Mouse (Mus musculus) midbrain, postnatal 0 days (tissue): Measurements from ENCODE around the gene Dhrs13. TPM values are rescaled to one million over a fixed set of nuclear protein-coding genes. Genes with fewer than 3 reads are reported as not detected.

Experiments used
- ATAC-seq: fragments of 200-750 bp; cut with Nextera tagmentation; 2 replicates; pipeline ENCODE4 v1.8.0; 2017; ENCODE audit warnings: moderate number of reproducible peaks, mild to moderate bottlenecking, moderate TSS enrichment, moderate library complexity; ENCODE audit not compliant: low FRiP score
- DNase-seq: peaks from one replicate; pipeline ENCODE4 v3.0.0-alpha.2; 2015; ENCODE audit warnings: low spot score
- H3K27ac ChIP-seq: fragments of 300-500 bp; sonication (generic); 2 replicates; pipeline ENCODE4 v1.5.1; 2014; ENCODE audit warnings: low read depth, mild to moderate bottlenecking, low read length, mixed read lengths
- H3K27me3 ChIP-seq: fragments of 300-500 bp; sonication (generic); 2 replicates; pipeline ENCODE4 v1.6.1; 2014; ENCODE audit warnings: low read length, control low read depth, mixed read lengths; ENCODE audit not compliant: insufficient read depth
- H3K36me3 ChIP-seq: fragments of 300-500 bp; sonication (generic); 2 replicates; pipeline ENCODE4 v1.6.1; 2014; ENCODE audit warnings: low read length, control low read depth, mixed read lengths; ENCODE audit not compliant: insufficient read depth
- H3K4me1 ChIP-seq: fragments of 300-500 bp; sonication (generic); 2 replicates; pipeline ENCODE4 v1.6.1; 2014; ENCODE audit warnings: mild to moderate bottlenecking, control low read depth, antibody characterized with exemption, low read length, mixed read lengths; ENCODE audit not compliant: insufficient read depth
- H3K4me2 ChIP-seq: fragments of 300-500 bp; sonication (generic); 2 replicates; pipeline ENCODE4 v1.6.1; 2014; ENCODE audit warnings: low read depth, mild to moderate bottlenecking, low read length, mixed read lengths; ENCODE audit not compliant: poor library complexity, severe bottlenecking
- H3K4me3 ChIP-seq: fragments of 300-500 bp; sonication (generic); 2 replicates; pipeline ENCODE4 v1.5.1; 2014; ENCODE audit warnings: low read depth, mild to moderate bottlenecking, low read length, moderate library complexity
- H3K9ac ChIP-seq: fragments of 300-500 bp; sonication (generic); replicated peaks from 2 replicates; pipeline ENCODE4 v1.6.1; 2014; ENCODE audit warnings: mild to moderate bottlenecking, low read length, moderate library complexity, mixed read lengths; ENCODE audit not compliant: poor library complexity, severe bottlenecking
- H3K9me3 ChIP-seq: fragments of 300-500 bp; sonication (generic); 2 replicates; pipeline ENCODE4 v1.6.1; 2016; ENCODE audit warnings: low read length, control low read depth
- CTCF ChIP-seq: IDR thresholded peaks from 2 replicates; pipeline ENCODE4 v1.5.1; 2016; ENCODE audit warnings: antibody characterized with exemption, mild to moderate bottlenecking
- WGBS: fragments of 180-500 bp; shearing (Covaris S2); extraction: QIAGEN DNeasy Blood & Tissue Kit; methylation state at CpG from one replicate; pipeline ENCODE4 v1.1.7; 2014; 5-methylcytosine and 5-hydroxymethylcytosine counted together
- polyA plus RNA-seq: library from polyadenylated mRNA; unstranded; fragments of >200 nt; fragmentation: Nextera tagmentation; extraction: Ambion mirVana; gene quantifications from 2 replicates; pipeline ENCODE4 v1.2.1, GENCODE M21; 2015
- total RNA-seq: library from RNA; depleted of rRNA; stranded (reverse); fragments of >200 nt; gene quantifications from 2 replicates; pipeline ENCODE4 v1.2.3, GENCODE M21; 2014; rRNA removed

Dhrs13 gene
- 69.3 and 77.7 TPM in 2 replicates for total RNA-seq
- 61.9 and 62.1 TPM in 2 replicates for polyA plus RNA-seq

- H3K9ac ChIP-seq, result peak within 1 kb of the TSS; percentile 90
- WGBS, result under 1% methylated on average over 84 of the region's 96 CpGs
- H3K4me1 ChIP-seq, result peaks cover 9% of the 10 kb centered on the region; the same call in 1 of the 2 replicates
- H3K36me3 ChIP-seq, result peaks cover 25% of the 10 kb centered on the region
- H3K27me3 ChIP-seq, result no peaks in the 10 kb centered on the region
- no peaks in the 10 kb centered on the region for H3K9me3 ChIP-seq
- peak within 1 kb of the TSS; percentile 95 for H3K27ac ChIP-seq
- H3K4me2 ChIP-seq, result peak within 1 kb of the TSS; percentile 67
- ATAC-seq (peak; percentile 91), DNase-seq (peak; percentile 92)
- TF ChIP-seq CTCF, result peak; percentile 87
- H3K4me3 ChIP-seq, result peak within 1 kb of the TSS; percentile 82
Observed at GRCm38 (mm10) chr11:78031947-78032808, at the start of gene Dhrs13. TSS of gene Dhrs13 (plus strand) at chr11:78032280.

- Histone ChIP-seq H3K4me2 (peak within 1 kb of the TSS; percentile 58), H3K36me3 (peaks cover 8% of the 10 kb centered on the region), H3K27ac (peak within 1 kb of the TSS; percentile 98), H3K27me3 (no peaks in the 10 kb centered on the region), H3K9ac (peak within 1 kb of the TSS; percentile 91), H3K9me3 (no peaks in the 10 kb centered on the region), H3K4me1 (no peaks in the 10 kb centered on the region), H3K4me3 (peak within 1 kb of the TSS; percentile 86)
- TF ChIP-seq CTCF, result no peak
- peak; percentile 89 for ATAC-seq
- peak; percentile 100 for DNase-seq
- WGBS, result under 1% methylated on average over 48 of the region's 62 CpGs
Observed at GRCm38 (mm10) chr11:77982441-77982905, 49.6 kb upstream of the Dhrs13 start, which contains the start of gene Phf12. TSS of gene Phf12 (plus strand) at chr11:77982754.

- H3K4me2 ChIP-seq, result peak overlapping the region; percentile 58
- H3K27ac ChIP-seq, result peak overlapping the region; percentile 87
- peak overlapping the region; percentile 86 for H3K4me3 ChIP-seq
- H3K27me3 ChIP-seq, result no peaks in the 10 kb centered on the region
- DNase-seq (peak; percentile 48), ATAC-seq (no peak)
- no peaks in the 10 kb centered on the region for H3K9me3 ChIP-seq
- H3K9ac ChIP-seq, result peak overlapping the region; percentile 91
- no peaks in the 10 kb centered on the region for H3K4me1 ChIP-seq
- peaks cover 1% of the 10 kb centered on the region; the same call in 1 of the 2 replicates for H3K36me3 ChIP-seq
- no peak; the same call in 1 of the 2 replicates for TF ChIP-seq CTCF
- WGBS, result under 1% methylated on average over 27 of the region's 32 CpGs
Observed at GRCm38 (mm10) chr11:77983191-77983936, 48.7 kb upstream of the Dhrs13 start.

- peak; percentile 78 for DNase-seq
- Histone ChIP-seq H3K4me3 (peak overlapping the region; percentile 86), H3K27ac (peak overlapping the region; percentile 87), H3K27me3 (no peaks in the 10 kb centered on the region), H3K4me2 (peak overlapping the region; percentile 58), H3K4me1 (no peaks in the 10 kb centered on the region), H3K9ac (peak overlapping the region; percentile 91), H3K36me3 (peaks cover 3% of the 10 kb centered on the region; the same call in 1 of the 2 replicates), H3K9me3 (no peaks in the 10 kb centered on the region)
- ATAC-seq, result 0 out of 2 replicates have a peak, but pooled peaks have one; percentile 4
- TF ChIP-seq CTCF, result no peak
- WGBS, result under 1% methylated on average over 57 of the region's 63 CpGs
Observed at GRCm38 (mm10) chr11:77983937-77984835, 47.9 kb upstream of the Dhrs13 start.

GRCm38 (mm10) chr11:77984836-77985231 lies 47.2 kb upstream of the Dhrs13 start:
- DNase-seq (peak; percentile 51), ATAC-seq (no peak)
- H3K9ac ChIP-seq, result peak overlapping the region; percentile 91

More at GRCm38 (mm10) chr11:77984836-77985231, 47.2 kb upstream of the Dhrs13 start:
- Histone ChIP-seq H3K4me1 (no peaks in the 10 kb centered on the region), H3K36me3 (peaks cover 3% of the 10 kb centered on the region; the same call in 1 of the 2 replicates), H3K4me2 (peak overlapping the region; percentile 58), H3K4me3 (peak overlapping the region; percentile 86), H3K9me3 (no peaks in the 10 kb centered on the region), H3K27me3 (no peaks in the 10 kb centered on the region), H3K27ac (peak overlapping the region; percentile 87)
- WGBS, result under 1% methylated on average over 13 of the region's 13 CpGs
- no peak for TF ChIP-seq CTCF
